In genomic region chr12:115328439-115328838, GRCm38 (mm10) we compare ENCODE assay signal across 28 mouse cellular contexts.
DNase-seq lines count a peak whose midpoint lies in the region; ATAC-seq and TF ChIP-seq lines count a peak whose summit lies in the region.
"Had no signal": no experiment of that assay in that cellular context is flagged by ENCODE, and none has a peak within 500 bp of the region (broad histone marks: within the 10 kb centered on the region; RNA-seq: fewer than 3 reads in every experiment).

No protein-coding gene starts in this region.

- no peak overlapping the region for H3K4me3 ChIP-seq in bone marrow macrophage, adult 2 months (ENCODE audit: insufficient read depth, low read length)
- no peak overlapping the region for H3K4me3 ChIP-seq in macrophage (ENCODE audit: inconsistent target)
- H3K4me3 ChIP-seq: embryonic facial prominence, embryonic 13.5 days; embryonic facial prominence, embryonic 15.5 days; erythroblast, embryonic 14.5 days; forebrain, embryonic 10.5 days; forebrain, embryonic 12.5 days had no signal

- no peaks in the 10 kb centered on the region for H3K36me3 ChIP-seq in macrophage (ENCODE audit: inconsistent target)
- H3K36me3 ChIP-seq: embryonic facial prominence, embryonic 13.5 days; embryonic facial prominence, embryonic 15.5 days; forebrain, embryonic 10.5 days; forebrain, embryonic 12.5 days; G1E had no signal

- no peaks in the 10 kb centered on the region for H3K79me2 ChIP-seq in macrophage (ENCODE audit: inconsistent target)

- 0% methylated on average over 1 of the region's 1 CpGs for WGBS in macrophage (ENCODE audit: missing documents)

- H3K27ac ChIP-seq in bone marrow macrophage, adult 2 months (ENCODE audit: insufficient read depth, low read depth, low read length): peak overlapping the region; percentile 60
- peak overlapping the region; percentile 40 for H3K27ac ChIP-seq in macrophage
- H3K27ac ChIP-seq: embryonic facial prominence, embryonic 13.5 days; embryonic facial prominence, embryonic 15.5 days; forebrain, embryonic 10.5 days; forebrain, embryonic 12.5 days had no signal

- no peak for DNase-seq in ovary, postnatal 10 days (ENCODE audit: low spot score)
- no peak for DNase-seq in left cerebral cortex, adult 9 months (ENCODE audit: low spot score in 2 of 2)
- DNase-seq in kidney, postnatal 36 days: no peak
- DNase-seq: adrenal gland, adult 8-10 months; adrenal gland, postnatal 14 days; adrenal gland, postnatal 36 days; B cell, adult 2 months; cerebellum, adult 11-12 months; cerebellum, adult 2 months; cerebellum, adult 9-10 months; cerebellum, postnatal 10 days; cerebellum, postnatal 25 days; embryo, embryonic 11 days had no signal

- H3K4me1 ChIP-seq in bone marrow macrophage, adult 2 months (ENCODE audit: control insufficient read depth, insufficient read depth, low read length): peaks cover 16% of the 10 kb centered on the region
- H3K4me1 ChIP-seq: embryonic facial prominence, embryonic 13.5 days; embryonic facial prominence, embryonic 15.5 days; forebrain, embryonic 10.5 days; forebrain, embryonic 12.5 days had no signal

- TF ChIP-seq CTCF in bone marrow macrophage, adult 2 months (IDR thresholded peaks at IDR 0.05; ENCODE audit: low read depth, low read length): no peak

- no peak for TF ChIP-seq POLR2A in bone marrow macrophage, adult 2 months (IDR thresholded peaks at IDR 0.05; ENCODE audit: borderline replicate concordance, low read depth, low read length)

- ATAC-seq in granulocyte monocyte progenitor cell, adult 5-6 weeks (replicated peaks; ENCODE audit: poor library complexity, severe bottlenecking): peak; percentile 40
- peak; percentile 37; the same call in 1 of the 2 replicates for ATAC-seq in megakaryocyte progenitor cell, adult 5-6 weeks (replicated peaks; ENCODE audit: poor library complexity)
- ATAC-seq: activated CD4-positive, CD25-positive, alpha-beta regulatory T cell, adult 4 months; CD4-positive, CD25-positive, alpha-beta regulatory T cell, adult 4 months; forebrain, embryonic 14.5 days; forebrain, embryonic 16.5 days; Patski had no signal
